Mouse (Mus musculus) forebrain, embryonic 15.5 days (tissue): ENCODE measurements at regions not wholly inside any gene's neighbourhood (a gene's known extent, or its start where the extent isn't known, plus 50 kb on each side); places are given as distances from the start of the nearest gene placed in this dataset.

ENCODE experiments used
- ATAC-seq: fragments of 200-750 bp; cut with Nextera tagmentation; replicated peaks from 2 replicates; pipeline ENCODE4 v1.8.0; 2017; ENCODE audit warnings: mild to moderate bottlenecking, moderate TSS enrichment, moderate library complexity
- H3K27ac ChIP-seq: fragments of 300-500 bp; sonication (generic); replicated peaks from 2 replicates; pipeline ENCODE4 v1.5.1; 2015; ENCODE audit warnings: mild to moderate bottlenecking, inconsistent platforms
- H3K27me3 ChIP-seq: fragments of 300-500 bp; sonication (generic); 2 replicates; pipeline ENCODE4 v1.6.1; 2015; ENCODE audit warnings: inconsistent platforms
- H3K36me3 ChIP-seq: fragments of 300-500 bp; sonication (generic); 2 replicates; pipeline ENCODE4 v1.6.1; 2015; ENCODE audit warnings: mild to moderate bottlenecking, inconsistent platforms
- H3K4me1 ChIP-seq: fragments of 300-500 bp; sonication (generic); 2 replicates; pipeline ENCODE4 v1.6.1; 2015; ENCODE audit warnings: inconsistent platforms
- H3K4me2 ChIP-seq: fragments of 300-500 bp; sonication (generic); replicated peaks from 2 replicates; pipeline ENCODE4 v1.6.1; 2015; ENCODE audit warnings: mild to moderate bottlenecking, inconsistent platforms
- H3K4me3 ChIP-seq: fragments of 300-500 bp; sonication (generic); 2 replicates; pipeline ENCODE4 v1.5.1; 2015; ENCODE audit warnings: mild to moderate bottlenecking, inconsistent platforms
- H3K9ac ChIP-seq: fragments of 300-500 bp; sonication (generic); replicated peaks from 2 replicates; pipeline ENCODE4 v1.6.1; 2015; ENCODE audit warnings: mild to moderate bottlenecking, inconsistent platforms
- H3K9me3 ChIP-seq: fragments of 300-500 bp; sonication (generic); 2 replicates; pipeline ENCODE4 v1.6.1; 2016; ENCODE audit warnings: inconsistent platforms
- WGBS: fragments of 180-500 bp; shearing (Covaris S2); methylation state at CpG from one replicate; pipeline ENCODE4 v1.1.7; 2015; ENCODE audit warnings: mixed read lengths; 5-methylcytosine and 5-hydroxymethylcytosine counted together

DNA sequence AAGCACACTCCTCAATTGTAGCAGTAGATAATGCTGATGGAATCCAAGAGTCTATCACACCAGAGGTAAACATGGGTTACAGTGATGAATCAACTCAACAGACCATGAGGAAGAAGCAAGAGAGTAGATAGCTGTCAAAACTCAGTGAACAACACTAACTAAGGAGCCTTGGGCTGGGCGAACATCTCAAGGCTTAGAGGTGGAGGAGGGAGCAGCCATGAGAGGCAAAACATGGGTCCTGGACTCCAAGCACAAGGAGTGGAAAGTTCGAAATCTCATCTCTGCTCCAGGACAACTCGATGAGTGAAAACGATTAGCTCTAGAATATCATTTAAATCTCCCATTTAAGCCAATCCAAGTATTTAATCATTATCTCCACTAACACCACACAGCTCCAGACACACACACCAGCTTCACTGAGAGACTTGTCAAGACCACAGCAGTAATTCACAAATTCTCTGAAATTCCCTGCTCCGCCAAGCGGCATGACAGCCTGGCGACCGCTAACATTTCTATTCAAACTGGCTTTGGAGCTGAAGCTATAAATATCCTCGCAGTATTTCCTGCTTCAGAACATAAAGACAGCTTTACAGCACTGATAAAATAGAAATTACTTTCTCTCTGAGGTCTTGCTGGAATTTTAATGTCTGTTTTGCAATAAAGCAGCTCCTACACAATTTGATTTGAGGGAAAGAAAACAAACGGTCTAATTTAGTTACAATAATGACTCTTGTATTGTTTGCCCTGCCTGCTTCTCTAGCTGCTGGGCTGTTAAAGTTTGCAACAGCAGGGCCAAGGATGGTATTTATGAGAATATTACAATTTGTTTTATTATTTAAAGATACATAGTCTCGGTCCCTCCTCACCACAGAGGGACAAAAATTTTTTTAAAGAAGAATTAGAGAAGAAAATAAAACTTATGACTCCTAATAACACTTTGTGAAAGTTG lies 469.3 kb upstream of the Plxna2 start:
- Histone ChIP-seq H3K9ac (no peak overlapping the region), H3K27ac (peak overlapping the region; percentile 76), H3K27me3 (no peaks in the 10 kb centered on the region), H3K4me3 (no peak overlapping the region), H3K36me3 (no peaks in the 10 kb centered on the region), H3K4me1 (peaks cover 7% of the 10 kb centered on the region), H3K4me2 (no peak overlapping the region), H3K9me3 (no peaks in the 10 kb centered on the region)
- ATAC-seq, result peak; percentile 57; the same call in 1 of the 2 replicates
- 41% methylated on average over 11 of the region's 11 CpGs for WGBS

DNA sequence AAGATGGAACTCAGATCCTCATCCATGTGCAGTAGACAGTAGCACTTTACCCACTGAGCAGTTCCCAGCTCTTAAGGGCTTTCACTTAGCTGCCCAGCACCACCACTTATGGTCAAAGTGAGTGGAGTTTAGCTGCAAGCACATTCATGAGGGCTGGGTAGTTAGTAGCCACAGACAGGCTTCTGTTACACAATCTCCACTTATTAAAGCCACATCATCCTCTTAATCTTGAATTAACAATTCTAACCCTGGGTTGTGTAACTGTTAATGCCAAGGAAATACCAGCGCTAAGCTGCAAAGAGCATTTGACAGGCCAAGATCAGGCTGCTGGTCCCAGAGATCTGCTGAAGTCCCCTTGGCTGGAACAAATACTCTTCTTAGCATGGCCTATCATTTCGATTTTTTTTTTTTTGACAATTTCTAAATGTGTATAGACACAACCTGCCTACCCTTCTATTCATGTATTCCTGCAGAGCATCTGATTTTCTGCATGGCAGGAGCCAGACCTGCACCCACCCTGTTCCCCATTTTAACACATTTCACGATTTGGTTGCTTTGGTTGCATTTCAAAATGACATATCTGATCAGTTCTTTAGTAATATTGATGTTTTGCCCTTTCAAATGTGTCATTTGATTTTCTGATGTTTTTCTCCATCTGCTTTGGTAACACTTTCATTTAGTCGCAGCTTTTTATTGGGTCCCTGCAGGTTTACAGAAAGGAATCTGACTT lies 500.2 kb upstream of the Plxna2 start:
- WGBS, result 68% methylated on average over 4 of the region's 4 CpGs
- ATAC-seq, result no peak
- Histone ChIP-seq H3K4me2 (no peak overlapping the region), H3K36me3 (no peaks in the 10 kb centered on the region), H3K9me3 (no peaks in the 10 kb centered on the region), H3K4me3 (no peak overlapping the region), H3K4me1 (0 out of 2 replicates have a peak, but pooled peaks cover 9% of the 10 kb centered on the region), H3K27me3 (no peaks in the 10 kb centered on the region), H3K27ac (peak overlapping the region; percentile 45), H3K9ac (no peak overlapping the region)

DNA sequence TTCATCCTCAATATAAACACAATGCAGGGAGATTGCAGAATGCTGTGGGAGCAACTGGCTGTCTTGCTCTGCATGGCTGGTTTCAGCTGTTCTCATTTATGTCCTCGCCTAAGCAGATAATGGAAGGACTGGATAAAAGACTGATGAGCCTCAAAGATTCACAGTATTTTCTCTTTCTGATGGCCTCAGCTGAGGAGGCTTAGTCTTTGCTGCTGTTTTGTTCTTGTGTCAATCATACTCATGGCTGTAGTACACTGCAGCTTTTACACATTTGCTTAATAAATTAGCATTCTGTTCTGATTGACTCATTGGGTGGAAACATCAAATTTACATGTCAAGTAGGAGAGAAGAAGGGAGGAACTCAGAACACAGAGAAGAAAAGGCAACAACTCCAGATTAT lies 503.6 kb upstream of the Plxna2 start:
- H3K4me3 ChIP-seq, result no peak overlapping the region
- peak; percentile 87 for ATAC-seq
- no peaks in the 10 kb centered on the region for H3K27me3 ChIP-seq
- no peaks in the 10 kb centered on the region for H3K9me3 ChIP-seq
- H3K4me1 ChIP-seq, result peaks cover 9% of the 10 kb centered on the region; the same call in 1 of the 2 replicates
- 32% methylated on average over 1 of the region's 1 CpGs for WGBS
- no peaks in the 10 kb centered on the region for H3K36me3 ChIP-seq
- H3K9ac ChIP-seq, result no peak overlapping the region
- H3K27ac ChIP-seq, result peak overlapping the region; percentile 47; the same call in 1 of the 2 replicates
- H3K4me2 ChIP-seq, result no peak overlapping the region

DNA sequence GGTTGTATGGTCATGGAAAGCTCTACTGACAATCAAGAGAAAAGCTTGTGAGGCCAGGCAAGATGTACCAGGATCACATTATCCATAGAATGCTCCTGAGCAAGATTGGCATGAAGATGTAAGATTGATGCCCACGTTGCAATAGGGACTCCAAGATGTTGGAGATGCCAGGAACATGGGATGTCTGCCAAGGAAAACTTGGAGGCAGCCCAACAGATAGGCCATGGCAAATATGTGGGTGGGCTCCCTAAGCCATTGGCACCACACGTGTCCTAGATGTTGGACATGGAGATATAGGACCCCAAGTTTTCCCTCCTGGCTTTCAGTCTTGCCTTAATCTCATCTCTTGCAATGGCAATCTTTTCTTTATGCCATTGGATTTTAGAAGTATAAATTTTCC lies 506.1 kb upstream of the Plxna2 start:
- ATAC-seq, result no peak
- no peak overlapping the region for H3K4me2 ChIP-seq
- H3K4me1 ChIP-seq, result peaks cover 4% of the 10 kb centered on the region; the same call in 1 of the 2 replicates
- no peak overlapping the region for H3K4me3 ChIP-seq
- H3K27me3 ChIP-seq, result no peaks in the 10 kb centered on the region
- 56% methylated on average over 2 of the region's 2 CpGs for WGBS
- H3K36me3 ChIP-seq, result no peaks in the 10 kb centered on the region
- H3K9me3 ChIP-seq, result no peaks in the 10 kb centered on the region
- H3K9ac ChIP-seq, result no peak overlapping the region
- H3K27ac ChIP-seq, result no peak overlapping the region

DNA sequence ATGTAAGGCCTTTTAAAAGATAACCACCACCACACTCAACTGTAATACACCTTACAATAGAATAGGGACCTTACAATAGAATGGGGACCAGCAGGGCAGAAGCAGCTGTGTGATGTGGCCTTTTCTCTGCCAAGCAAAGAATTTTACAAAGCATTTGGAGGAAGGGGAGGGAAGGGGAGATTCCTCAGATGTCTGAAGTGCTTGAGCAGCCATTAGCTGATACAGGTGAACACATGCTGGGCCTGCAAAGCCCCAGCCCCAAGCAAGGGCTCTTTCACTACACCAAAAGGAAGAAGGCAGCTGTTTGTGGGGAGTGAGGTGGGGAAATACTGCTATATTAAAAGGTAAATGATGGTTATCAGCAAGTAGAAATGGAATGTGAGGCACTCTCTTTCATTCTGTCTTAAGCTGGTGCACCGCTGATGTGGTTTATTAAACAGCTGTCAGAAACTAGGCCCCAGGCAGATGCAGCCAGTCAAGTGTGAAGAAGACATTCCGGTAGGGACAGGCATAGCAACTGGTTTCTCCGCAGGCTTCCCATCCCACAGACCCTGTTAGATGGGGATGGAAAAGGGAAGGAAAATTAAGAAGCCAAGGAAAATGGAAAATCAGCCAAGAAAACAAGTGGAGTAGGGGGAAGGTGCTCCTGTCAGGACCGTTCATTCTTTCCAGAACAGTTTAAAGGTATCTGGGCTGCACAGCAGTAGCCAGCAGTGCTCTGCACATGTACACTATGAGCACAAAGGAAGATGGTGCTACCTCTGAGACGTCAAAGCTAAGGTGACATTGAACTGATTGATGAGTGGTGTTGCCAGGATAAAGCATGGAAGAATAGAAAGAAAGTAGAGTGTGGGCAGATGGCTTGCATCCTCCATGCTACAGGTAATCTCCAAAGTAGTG lies 508.6 kb upstream of the Plxna2 start:
- H3K4me3 ChIP-seq, result no peak overlapping the region
- no peaks in the 10 kb centered on the region for H3K27me3 ChIP-seq
- H3K4me1 ChIP-seq, result peaks cover under 1% of the 10 kb centered on the region; the same call in 1 of the 2 replicates
- H3K36me3 ChIP-seq, result no peaks in the 10 kb centered on the region
- no peaks in the 10 kb centered on the region for H3K9me3 ChIP-seq
- no peak for ATAC-seq
- 33% methylated on average over 5 of the region's 5 CpGs for WGBS
- no peak overlapping the region for H3K9ac ChIP-seq
- no peak overlapping the region for H3K4me2 ChIP-seq
- no peak overlapping the region for H3K27ac ChIP-seq

DNA sequence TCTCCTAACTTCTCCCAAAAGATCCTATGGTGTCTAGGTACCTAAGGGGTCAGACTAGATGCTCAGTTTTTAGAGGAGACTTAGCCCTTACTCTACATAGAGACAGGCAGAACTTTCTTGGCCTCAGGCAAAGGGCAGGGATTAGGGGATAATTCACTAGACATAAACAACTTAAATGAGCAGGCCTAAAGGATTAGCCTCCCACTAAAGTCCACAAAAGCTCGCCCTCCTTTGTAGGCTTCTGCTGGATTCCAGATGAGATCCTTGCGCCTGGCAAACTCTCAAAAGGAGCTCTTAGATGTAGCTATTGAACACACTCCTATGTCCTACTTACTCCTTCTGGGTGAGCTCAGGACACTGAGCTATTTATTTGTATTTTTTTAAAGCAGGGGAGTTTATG lies 509.9 kb upstream of the Plxna2 start:
- ATAC-seq, result no peak
- Histone ChIP-seq H3K4me1 (no peaks in the 10 kb centered on the region; the same call in 1 of the 2 replicates), H3K9me3 (no peaks in the 10 kb centered on the region), H3K36me3 (no peaks in the 10 kb centered on the region), H3K4me3 (no peak overlapping the region), H3K27me3 (no peaks in the 10 kb centered on the region), H3K4me2 (no peak overlapping the region), H3K27ac (no peak overlapping the region), H3K9ac (no peak overlapping the region)
- 4% methylated on average over 2 of the region's 2 CpGs for WGBS

DNA sequence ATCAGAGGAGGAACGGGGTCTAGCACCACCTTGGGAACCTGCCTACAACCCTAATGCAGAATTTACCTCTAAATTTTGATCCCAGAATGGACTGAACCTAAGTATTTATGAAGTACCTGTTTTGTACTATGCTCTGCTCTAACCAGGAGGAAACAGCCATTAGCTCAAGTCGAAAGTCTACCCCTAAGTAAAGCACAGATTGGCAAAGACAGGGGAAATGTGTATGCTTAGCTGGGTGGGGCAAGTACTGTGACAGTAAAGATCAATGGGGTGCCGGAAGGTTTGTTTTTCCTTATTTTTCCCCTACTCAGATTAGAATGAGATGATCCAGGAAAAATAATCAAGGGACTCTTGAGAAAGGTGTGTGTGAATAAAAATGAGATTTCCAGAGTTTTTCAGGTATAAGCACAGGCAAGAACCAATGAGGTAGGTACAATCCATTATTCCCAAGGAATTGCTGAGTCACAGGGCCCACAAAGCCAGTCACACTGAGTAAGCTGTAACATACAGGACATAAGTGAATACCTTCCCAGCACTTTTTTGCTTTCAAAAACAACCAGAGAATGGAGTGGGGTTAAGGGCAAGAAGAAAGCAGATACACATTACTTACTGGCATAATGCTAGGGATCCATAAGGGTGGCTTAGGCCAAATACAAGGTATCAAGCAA lies 510.6 kb upstream of the Plxna2 start:
- no peaks in the 10 kb centered on the region for H3K36me3 ChIP-seq
- H3K9ac ChIP-seq, result no peak overlapping the region
- no peak overlapping the region for H3K4me3 ChIP-seq
- H3K4me1 ChIP-seq, result no peaks in the 10 kb centered on the region; the same call in 1 of the 2 replicates
- ATAC-seq, result no peak
- WGBS, result 92% methylated on average over 3 of the region's 3 CpGs
- no peak overlapping the region for H3K4me2 ChIP-seq
- no peak overlapping the region for H3K27ac ChIP-seq
- no peaks in the 10 kb centered on the region for H3K27me3 ChIP-seq
- no peaks in the 10 kb centered on the region for H3K9me3 ChIP-seq

DNA sequence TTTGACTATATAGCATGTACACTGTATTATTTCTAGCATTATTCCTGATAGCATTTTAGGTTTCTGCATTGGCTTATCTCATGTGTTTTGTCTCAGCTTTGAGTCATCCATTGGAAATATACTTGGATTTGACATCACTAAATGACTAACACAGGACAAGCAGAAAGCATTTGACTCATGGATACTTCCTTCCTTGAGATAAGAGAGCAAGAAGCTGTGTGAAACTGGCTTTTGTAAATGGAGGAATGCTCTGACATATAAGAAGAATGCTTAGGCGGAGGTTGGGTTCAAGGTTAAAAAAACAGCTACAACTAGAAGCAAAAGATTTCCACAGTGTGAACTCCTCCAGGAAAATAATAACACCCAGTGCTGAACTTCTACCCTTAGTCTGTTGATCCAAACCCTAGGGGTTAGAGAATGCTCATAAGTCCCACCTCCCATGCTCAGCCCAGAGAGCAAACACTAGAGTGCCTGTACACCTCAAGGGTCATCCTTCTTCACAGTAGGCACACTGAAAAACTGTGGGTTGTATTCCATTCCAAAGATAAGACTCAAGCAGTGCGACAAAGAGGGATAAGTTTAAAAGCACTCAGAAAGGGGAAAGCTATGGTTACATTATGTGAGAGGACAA lies 528.0 kb upstream of the Plxna2 start:
- ATAC-seq, result no peak
- Histone ChIP-seq H3K36me3 (no peaks in the 10 kb centered on the region), H3K9ac (no peak overlapping the region), H3K4me2 (no peak overlapping the region), H3K27ac (no peak overlapping the region), H3K4me3 (no peak overlapping the region), H3K9me3 (no peaks in the 10 kb centered on the region), H3K27me3 (no peaks in the 10 kb centered on the region), H3K4me1 (no peaks in the 10 kb centered on the region)
- WGBS, result 87% methylated on average over 2 of the region's 2 CpGs

DNA sequence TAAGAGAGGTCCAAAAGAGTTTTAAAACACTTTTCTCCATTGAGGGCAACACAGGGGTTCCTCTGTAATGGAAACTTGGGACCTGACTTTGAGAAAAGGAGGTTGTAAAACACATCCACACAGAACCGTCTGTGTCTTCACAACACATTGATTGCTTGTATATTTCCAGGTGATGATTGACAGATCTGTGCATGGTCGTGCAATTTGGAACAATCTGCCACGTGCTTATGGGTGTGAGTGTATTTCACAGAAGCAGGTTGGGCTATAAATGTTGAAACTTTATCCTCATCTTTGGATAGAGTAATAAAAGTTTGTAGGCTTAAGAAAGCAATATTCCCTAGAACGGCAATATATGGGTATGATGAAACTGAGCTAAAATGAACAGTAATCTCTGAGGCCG lies 559.5 kb upstream of the Plxna2 start:
- H3K27ac ChIP-seq, result no peak overlapping the region
- 84% methylated on average over 5 of the region's 5 CpGs for WGBS
- H3K36me3 ChIP-seq, result no peaks in the 10 kb centered on the region
- H3K4me3 ChIP-seq, result no peak overlapping the region
- no peaks in the 10 kb centered on the region for H3K9me3 ChIP-seq
- H3K27me3 ChIP-seq, result no peaks in the 10 kb centered on the region
- no peak for ATAC-seq
- H3K4me2 ChIP-seq, result no peak overlapping the region
- H3K4me1 ChIP-seq, result no peaks in the 10 kb centered on the region
- no peak overlapping the region for H3K9ac ChIP-seq

DNA sequence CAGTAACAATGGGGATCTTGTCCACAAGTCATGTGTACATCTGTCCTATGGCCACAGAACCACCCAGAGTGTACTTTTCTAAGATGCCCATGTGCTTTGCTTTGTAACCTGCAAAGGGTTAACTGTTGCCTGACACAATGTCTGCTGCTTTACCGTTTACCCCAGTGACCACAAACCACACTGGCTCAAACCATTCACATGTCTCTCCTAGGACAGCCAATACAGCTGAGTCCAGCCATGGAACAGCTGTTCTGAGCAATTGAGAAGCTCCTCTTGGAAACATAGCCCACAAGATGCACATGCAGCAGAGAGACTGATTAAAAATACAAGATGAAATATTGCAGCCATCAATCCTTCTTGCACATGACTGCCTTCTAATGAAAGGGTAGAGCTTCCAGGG lies 561.5 kb upstream of the Plxna2 start:
- no peaks in the 10 kb centered on the region for H3K36me3 ChIP-seq
- no peak overlapping the region for H3K4me2 ChIP-seq
- H3K4me1 ChIP-seq, result no peaks in the 10 kb centered on the region
- 6% methylated on average over 1 of the region's 1 CpGs for WGBS
- no peaks in the 10 kb centered on the region for H3K27me3 ChIP-seq
- H3K9me3 ChIP-seq, result no peaks in the 10 kb centered on the region
- no peak for ATAC-seq
- H3K27ac ChIP-seq, result no peak overlapping the region
- no peak overlapping the region for H3K4me3 ChIP-seq
- H3K9ac ChIP-seq, result no peak overlapping the region

DNA sequence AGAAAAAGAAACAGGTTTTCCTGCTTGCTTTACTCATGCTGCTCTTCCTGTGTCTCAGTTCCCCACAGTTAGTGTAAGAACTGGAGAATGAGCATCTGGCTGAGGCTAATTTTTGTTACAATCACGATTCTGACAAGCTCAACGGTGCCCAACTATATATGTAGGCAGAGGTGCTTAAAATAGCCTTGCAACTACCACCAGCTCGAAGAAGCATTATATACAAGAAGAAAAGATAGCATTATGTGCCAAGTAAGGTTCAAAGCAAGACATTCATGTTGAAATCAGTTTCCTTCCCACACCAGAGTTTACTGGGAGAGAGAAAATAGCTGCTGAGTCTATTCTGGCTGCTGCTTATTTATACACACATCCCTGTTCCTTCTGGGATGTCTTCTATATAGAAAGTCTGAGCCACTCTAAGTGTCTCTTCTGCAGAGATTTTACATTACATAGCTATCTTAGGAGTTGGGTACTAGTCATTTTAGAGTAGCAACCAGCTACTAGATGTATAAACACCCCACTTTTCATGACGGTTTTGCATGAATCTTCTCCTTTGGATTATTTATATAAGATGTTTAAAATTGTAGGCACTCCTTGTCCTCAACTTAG lies 568.2 kb upstream of the Plxna2 start:
- Histone ChIP-seq H3K9me3 (no peaks in the 10 kb centered on the region), H3K4me2 (no peak overlapping the region), H3K27me3 (no peaks in the 10 kb centered on the region), H3K4me1 (no peaks in the 10 kb centered on the region), H3K27ac (no peak overlapping the region), H3K9ac (no peak overlapping the region), H3K36me3 (no peaks in the 10 kb centered on the region), H3K4me3 (no peak overlapping the region)
- no peak for ATAC-seq
- WGBS, result 66% methylated on average over 4 of the region's 4 CpGs
